Mouse (Mus musculus) urinary bladder, adult 2 months (tissue): ENCODE results near the gene Tnfsf12. TPM values are rescaled to one million over a fixed set of nuclear protein-coding genes. Genes with fewer than 3 reads are reported as not detected.
"Not testable (repeated sequence)": the region's sequence is repeated elsewhere in the genome, so short reads cannot be mapped to it uniquely, and the experiment has no call there.

Experiments
- DNase-seq: peaks from one replicate; pipeline ENCODE4 v3.0.0; 2022; ENCODE audit warnings: low spot score
- polyA plus RNA-seq: library from polyadenylated mRNA; depleted of rRNA; stranded (reverse); fragments of >200 nt; gene quantifications from 2 replicates; pipeline ENCODE4 v1.2.3, GENCODE M21; 2012; rRNA removed

Tnfsf12 gene
- polyA plus RNA-seq = 85.4 and 87.0 TPM in 2 replicates

GRCm38 (mm10) chr11:69695361-69696181, at the start of gene Tnfsf12, which contains the start of gene Tnfsfm13:
Gene Tnfsf12, minus strand, starts transcription at chr11:69695849.
Gene Tnfsfm13, minus strand, starts transcription at chr11:69696098.
- DNase-seq = peak; percentile 56

GRCm38 (mm10) chr11:69731408-69731807, 35.8 kb upstream of the Tnfsf12 start:
- DNase-seq = not testable (repeated sequence)

- no peak for DNase-seq
Measured at GRCm38 (mm10) chr11:69729063-69729462, 33.4 kb upstream of the Tnfsf12 start.

GRCm38 (mm10) chr11:69725951-69726350, 30.3 kb upstream of the Tnfsf12 start:
- DNase-seq = no peak

- DNase-seq = no peak
Measured at GRCm38 (mm10) chr11:69723074-69723473, 27.4 kb upstream of the Tnfsf12 start.

- DNase-seq = no peak
Measured at GRCm38 (mm10) chr11:69720852-69721251, 25.2 kb upstream of the Tnfsf12 start.

GRCm38 (mm10) chr11:69719423-69719822, 23.8 kb upstream of the Tnfsf12 start:
- no peak for DNase-seq

- DNase-seq = no peak
Measured at GRCm38 (mm10) chr11:69718661-69719060, 23.0 kb upstream of the Tnfsf12 start.

- DNase-seq = no peak
Measured at GRCm38 (mm10) chr11:69716953-69717352, 21.3 kb upstream of the Tnfsf12 start.

GRCm38 (mm10) chr11:69715929-69716328, 20.3 kb upstream of the Tnfsf12 start:
- no peak for DNase-seq

GRCm38 (mm10) chr11:69715482-69715881, 19.8 kb upstream of the Tnfsf12 start:
- no peak for DNase-seq

- no peak for DNase-seq
Measured at GRCm38 (mm10) chr11:69714636-69715329, 19.1 kb upstream of the Tnfsf12 start.

GRCm38 (mm10) chr11:69712954-69713672, 17.5 kb upstream of the Tnfsf12 start:
- no peak for DNase-seq

- no peak for DNase-seq
Measured at GRCm38 (mm10) chr11:69711082-69711481, 15.4 kb upstream of the Tnfsf12 start.

GRCm38 (mm10) chr11:69710470-69710869, 14.8 kb upstream of the Tnfsf12 start:
- DNase-seq = no peak

GRCm38 (mm10) chr11:69709554-69710446, 14.2 kb upstream of the Tnfsf12 start:
- no peak for DNase-seq

- DNase-seq = no peak
Measured at GRCm38 (mm10) chr11:69708614-69709265, 13.1 kb upstream of the Tnfsf12 start.

GRCm38 (mm10) chr11:69707873-69708381, 12.3 kb upstream of the Tnfsf12 start:
- no peak for DNase-seq

GRCm38 (mm10) chr11:69707480-69707847, 11.8 kb upstream of the Tnfsf12 start:
- no peak for DNase-seq

- no peak for DNase-seq
Measured at GRCm38 (mm10) chr11:69706775-69707479, 11.3 kb upstream of the Tnfsf12 start.
